Mouse (Mus musculus): Measurements from ENCODE around the gene H2-DMb2. TPM values are rescaled to one million over a fixed set of nuclear protein-coding genes. Genes with fewer than 3 reads are reported as not detected.

H2-DMb2 gene
- polyA plus RNA-seq, 1 experiment from 2014 or later: 0.39 TPM

- Histone ChIP-seq H3K9ac (ENCODE audit: low read depth, low read length) (peak overlapping the region; percentile 19; the same call in 1 of the 2 replicates), H3K4me3 (ENCODE audit: low read depth, low read length) (peak overlapping the region; percentile 36), H3K36me3 (ENCODE audit: control insufficient read depth, insufficient read depth, low read length) (no peaks in the 10 kb centered on the region), H3K27me3 (replicated peaks; ENCODE audit: control insufficient read depth, insufficient read depth, low read length) (peaks cover 21% of the 10 kb centered on the region), H3K4me2 (ENCODE audit: low read depth, low read length) (peak overlapping the region; percentile 60), H3K4me1 (ENCODE audit: control insufficient read depth, insufficient read depth, low read length) (peaks cover 11% of the 10 kb centered on the region), H3K9me3 (ENCODE audit: control insufficient read depth, low read length) (no peaks in the 10 kb centered on the region), H3K27ac (replicated peaks; ENCODE audit: low read depth, low read length) (no peak overlapping the region)
- 7% methylated on average over 24 of the region's 31 CpGs for WGBS
- ATAC-seq (ENCODE audit: low read depth): peak; percentile 99
- peak; percentile 98 for DNase-seq (ENCODE audit: low spot score)
Observed at GRCm38 (mm10) chr17:34135297-34136224, 7.5 kb upstream of the H2-DMb2 start.

GRCm38 (mm10) chr17:34137601-34138000 lies 5.5 kb upstream of the H2-DMb2 start:
- H3K9ac ChIP-seq (ENCODE audit: low read depth, low read length): no peak overlapping the region
- H3K4me1 ChIP-seq (ENCODE audit: control insufficient read depth, insufficient read depth, low read length): peaks cover 11% of the 10 kb centered on the region
- no peak overlapping the region for H3K27ac ChIP-seq (replicated peaks; ENCODE audit: low read depth, low read length)
- no peaks in the 10 kb centered on the region for H3K36me3 ChIP-seq (ENCODE audit: control insufficient read depth, insufficient read depth, low read length)
- H3K9me3 ChIP-seq (ENCODE audit: control insufficient read depth, low read length): no peaks in the 10 kb centered on the region
- DNase-seq (ENCODE audit: low spot score): no peak
- WGBS: 72% methylated on average over 7 of the region's 7 CpGs
- H3K27me3 ChIP-seq (replicated peaks; ENCODE audit: control insufficient read depth, insufficient read depth, low read length): peaks cover 27% of the 10 kb centered on the region
- H3K4me3 ChIP-seq (ENCODE audit: low read depth, low read length): no peak overlapping the region
- ATAC-seq (ENCODE audit: low read depth): no peak
- H3K4me2 ChIP-seq (ENCODE audit: low read depth, low read length): no peak overlapping the region

- Histone ChIP-seq H3K27me3 (replicated peaks; ENCODE audit: control insufficient read depth, insufficient read depth, low read length) (peaks cover 27% of the 10 kb centered on the region), H3K4me3 (ENCODE audit: low read depth, low read length) (no peak overlapping the region), H3K4me1 (ENCODE audit: control insufficient read depth, insufficient read depth, low read length) (peaks cover 14% of the 10 kb centered on the region), H3K9ac (ENCODE audit: low read depth, low read length) (0 out of 2 replicates have a peak overlapping the region, but pooled peaks have one; percentile 16), H3K4me2 (ENCODE audit: low read depth, low read length) (no peak overlapping the region), H3K36me3 (ENCODE audit: control insufficient read depth, insufficient read depth, low read length) (no peaks in the 10 kb centered on the region), H3K9me3 (ENCODE audit: control insufficient read depth, low read length) (no peaks in the 10 kb centered on the region), H3K27ac (replicated peaks; ENCODE audit: low read depth, low read length) (no peak overlapping the region)
- DNase-seq (ENCODE audit: low spot score) (no peak), ATAC-seq (ENCODE audit: low read depth) (no peak)
- 82% methylated on average over 7 of the region's 7 CpGs for WGBS
Observed at GRCm38 (mm10) chr17:34138655-34139054, 4.5 kb upstream of the H2-DMb2 start.

GRCm38 (mm10) chr17:34139416-34139815 lies 3.7 kb upstream of the H2-DMb2 start:
- Histone ChIP-seq H3K9ac (ENCODE audit: low read depth, low read length) (peak overlapping the region; percentile 41; the same call in 1 of the 2 replicates), H3K4me2 (ENCODE audit: low read depth, low read length) (peak overlapping the region; percentile 60), H3K4me3 (ENCODE audit: low read depth, low read length) (peak overlapping the region; percentile 36), H3K27ac (replicated peaks; ENCODE audit: low read depth, low read length) (no peak overlapping the region), H3K27me3 (replicated peaks; ENCODE audit: control insufficient read depth, insufficient read depth, low read length) (peaks cover 27% of the 10 kb centered on the region), H3K4me1 (ENCODE audit: control insufficient read depth, insufficient read depth, low read length) (peaks cover 14% of the 10 kb centered on the region), H3K36me3 (ENCODE audit: control insufficient read depth, insufficient read depth, low read length) (no peaks in the 10 kb centered on the region), H3K9me3 (ENCODE audit: control insufficient read depth, low read length) (no peaks in the 10 kb centered on the region)
- WGBS: under 1% methylated on average over 16 of the region's 16 CpGs
- peak; percentile 64 for DNase-seq (ENCODE audit: low spot score)
- ATAC-seq (ENCODE audit: low read depth): peak; percentile 24; the same call in 1 of the 2 replicates

- ATAC-seq (ENCODE audit: low read depth) (no peak), DNase-seq (ENCODE audit: low spot score) (no peak)
- WGBS: 13% methylated on average over 5 of the region's 5 CpGs
- Histone ChIP-seq H3K27me3 (replicated peaks; ENCODE audit: control insufficient read depth, insufficient read depth, low read length) (peaks cover 27% of the 10 kb centered on the region), H3K4me1 (ENCODE audit: control insufficient read depth, insufficient read depth, low read length) (peaks cover 14% of the 10 kb centered on the region), H3K9ac (ENCODE audit: low read depth, low read length) (peak overlapping the region; percentile 15; the same call in 1 of the 2 replicates), H3K9me3 (ENCODE audit: control insufficient read depth, low read length) (no peaks in the 10 kb centered on the region), H3K4me3 (ENCODE audit: low read depth, low read length) (no peak overlapping the region), H3K36me3 (ENCODE audit: control insufficient read depth, insufficient read depth, low read length) (no peaks in the 10 kb centered on the region), H3K4me2 (ENCODE audit: low read depth, low read length) (no peak overlapping the region; the same call in 1 of the 2 replicates), H3K27ac (replicated peaks; ENCODE audit: low read depth, low read length) (no peak overlapping the region)
Observed at GRCm38 (mm10) chr17:34140240-34140639, 2.9 kb upstream of the H2-DMb2 start.

GRCm38 (mm10) chr17:34141448-34141847 lies 1.7 kb upstream of the H2-DMb2 start:
- ATAC-seq (ENCODE audit: low read depth) (no peak), DNase-seq (ENCODE audit: low spot score) (no peak)
- no peak overlapping the region for H3K4me2 ChIP-seq (ENCODE audit: low read depth, low read length)
- no peak overlapping the region for H3K9ac ChIP-seq (ENCODE audit: low read depth, low read length)
- H3K36me3 ChIP-seq (ENCODE audit: control insufficient read depth, insufficient read depth, low read length): no peaks in the 10 kb centered on the region
- H3K27ac ChIP-seq (replicated peaks; ENCODE audit: low read depth, low read length): no peak overlapping the region
- H3K4me1 ChIP-seq (ENCODE audit: control insufficient read depth, insufficient read depth, low read length): peaks cover 14% of the 10 kb centered on the region
- no peaks in the 10 kb centered on the region for H3K9me3 ChIP-seq (ENCODE audit: control insufficient read depth, low read length)
- 63% methylated on average over 4 of the region's 4 CpGs for WGBS
- peaks cover 27% of the 10 kb centered on the region for H3K27me3 ChIP-seq (replicated peaks; ENCODE audit: control insufficient read depth, insufficient read depth, low read length)
- no peak overlapping the region for H3K4me3 ChIP-seq (ENCODE audit: low read depth, low read length)

- peaks cover 14% of the 10 kb centered on the region for H3K4me1 ChIP-seq (ENCODE audit: control insufficient read depth, insufficient read depth, low read length)
- ATAC-seq (ENCODE audit: low read depth) (no peak), DNase-seq (ENCODE audit: low spot score) (no peak)
- no peak overlapping the region for H3K27ac ChIP-seq (replicated peaks; ENCODE audit: low read depth, low read length)
- no peaks in the 10 kb centered on the region for H3K9me3 ChIP-seq (ENCODE audit: control insufficient read depth, low read length)
- H3K4me3 ChIP-seq (ENCODE audit: low read depth, low read length): no peak overlapping the region
- no peak overlapping the region for H3K9ac ChIP-seq (ENCODE audit: low read depth, low read length)
- H3K36me3 ChIP-seq (ENCODE audit: control insufficient read depth, insufficient read depth, low read length): no peaks in the 10 kb centered on the region
- H3K27me3 ChIP-seq (replicated peaks; ENCODE audit: control insufficient read depth, insufficient read depth, low read length): peaks cover 27% of the 10 kb centered on the region
- WGBS: 42% methylated on average over 7 of the region's 7 CpGs
- no peak overlapping the region for H3K4me2 ChIP-seq (ENCODE audit: low read depth, low read length)
Observed at GRCm38 (mm10) chr17:34142456-34143010, 574 bp upstream of the H2-DMb2 start.

GRCm38 (mm10) chr17:34143461-34143860 lies 354 bp downstream of the H2-DMb2 start:
- Histone ChIP-seq H3K4me2 (ENCODE audit: low read depth, low read length) (no peak overlapping the region), H3K4me3 (ENCODE audit: low read depth, low read length) (no peak overlapping the region), H3K27me3 (replicated peaks; ENCODE audit: control insufficient read depth, insufficient read depth, low read length) (peaks cover 24% of the 10 kb centered on the region), H3K27ac (replicated peaks; ENCODE audit: low read depth, low read length) (no peak overlapping the region), H3K9me3 (ENCODE audit: control insufficient read depth, low read length) (no peaks in the 10 kb centered on the region), H3K4me1 (ENCODE audit: control insufficient read depth, insufficient read depth, low read length) (peaks cover 14% of the 10 kb centered on the region), H3K9ac (ENCODE audit: low read depth, low read length) (no peak overlapping the region), H3K36me3 (ENCODE audit: control insufficient read depth, insufficient read depth, low read length) (no peaks in the 10 kb centered on the region)
- ATAC-seq (ENCODE audit: low read depth): no peak
- no peak for DNase-seq (ENCODE audit: low spot score)
- WGBS: 59% methylated on average over 5 of the region's 5 CpGs

Measured in embryonic facial prominence, embryonic 14.5 days (tissue).